Mouse (Mus musculus) MEL (cell line): ENCODE data around the gene Ube2r2.

Experiments
- CHD2 ChIP-seq: IDR thresholded peaks from 2 replicates; pipeline ENCODE4 v1.6.1; 2011; ENCODE audit warnings: low read length, improper control_type of control experiment
- EP300 ChIP-seq, 2 experiments: IDR thresholded peaks; 2 replicates each; pipeline ENCODE4 v1.6.1; 2011; ENCODE audit warnings: improper control_type of control experiment in 2 of 2, low read length in 2 of 2, low read depth in 1 of 2, mild to moderate bottlenecking in 1 of 2
- GATA1 ChIP-seq: IDR thresholded peaks from 2 replicates; pipeline ENCODE4 v1.6.1; 2011; ENCODE audit warnings: low read depth, low read length, improper control_type of control experiment
- POLR2A ChIP-seq, 2 experiments: IDR thresholded peaks; 2 replicates each; pipeline ENCODE4 v1.6.1; 2011 to 2012; ENCODE audit warnings: low read length in 2 of 2, mild to moderate bottlenecking in 2 of 2, control low read depth in 1 of 2, improper control_type of control experiment in 1 of 2, low read depth in 1 of 2, moderate library complexity in 1 of 2; ENCODE audit not compliant: control insufficient read depth in 1 of 2, insufficient read depth in 1 of 2, poor library complexity in 1 of 2
- POLR2AphosphoS2 ChIP-seq: IDR thresholded peaks from 2 replicates; pipeline ENCODE4 v1.6.1; 2011; ENCODE audit warnings: low read length, improper control_type of control experiment

GRCm38 (mm10) chr4:41092958-41093357, 42.6 kb upstream of the Ube2r2 start:
- TF ChIP-seq CHD2 (no peak), POLR2AphosphoS2 (no peak), GATA1 (no peak), POLR2A (IDR thresholded peaks at IDR 0.05; ENCODE audit: control insufficient read depth in 1 of 2, insufficient read depth in 1 of 2, low read depth in 1 of 2, low read length in 2 of 2, poor library complexity in 1 of 2) (no peak), EP300 (IDR thresholded peaks at IDR 0.05; ENCODE audit: low read depth in 1 of 2, low read length in 2 of 2) (no peak)
